Mouse (Mus musculus): ENCODE results near the gene Zfp644.

GRCm38 (mm10) chr5:106620446-106620845 is 76.6 kb downstream of the Zfp644 start:
- TF ChIP-seq POLR2A (IDR thresholded peaks at IDR 0.05; ENCODE audit: low read depth, low read length): no peak
- TF ChIP-seq CTCF (IDR thresholded peaks at IDR 0.05; ENCODE audit: borderline replicate concordance, insufficient read depth, low read length): no peak

Measured in embryonic fibroblast, embryonic 13.5 days (primary cell).